Mouse (Mus musculus) E14TG2a.4 (cell line): ENCODE measurements around the gene Olfr959.

ENCODE experiments used
- CTCF ChIP-seq: conservative IDR thresholded peaks from 2 replicates; pipeline ENCODE4 v1.5.1; 2014; ENCODE audit warnings: low read length
- NANOG ChIP-seq: IDR thresholded peaks from 2 replicates; pipeline ENCODE4 v1.6.1; 2014; ENCODE audit warnings: borderline replicate concordance, low read length, mixed read lengths
- POU5F1 ChIP-seq: IDR thresholded peaks from 2 replicates; pipeline ENCODE4 v1.6.1; 2014; ENCODE audit warnings: low read length, borderline replicate concordance

DNA sequence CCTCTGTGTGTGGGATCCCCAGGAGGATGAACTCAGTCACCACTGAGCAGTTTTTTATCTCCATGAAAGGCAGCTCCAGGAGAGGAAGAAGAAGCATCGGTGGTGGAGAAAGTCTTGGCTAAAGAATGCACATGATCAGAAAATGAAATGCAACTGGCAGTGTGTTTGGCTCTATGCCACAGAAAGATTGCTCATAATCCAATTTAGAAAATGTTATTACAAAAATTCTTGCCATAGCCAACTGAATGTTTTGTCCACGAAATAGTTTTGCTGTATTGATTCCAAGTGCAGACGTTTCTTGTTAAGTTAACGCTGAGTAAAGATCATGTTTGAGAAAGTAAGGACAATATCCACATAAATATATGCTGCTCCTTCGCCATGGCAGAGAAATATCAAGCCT is 24.6 kb downstream of the Olfr959 start:
- TF ChIP-seq CTCF (no peak), NANOG (no peak), POU5F1 (no peak)
